Mouse (Mus musculus): ENCODE data around the gene Glis1. TPM values are rescaled to one million over a fixed set of nuclear protein-coding genes. Genes with fewer than 3 reads are reported as not detected.
"Not testable (repeated sequence)": the region's sequence is repeated elsewhere in the genome, so short reads cannot be mapped to it uniquely, and the experiment has no call there.

The Glis1 gene
- polyA plus RNA-seq, 2 experiments from 2014 or later = not detected

GRCm38 (mm10) chr4:107588637-107589036 is 154.2 kb downstream of the Glis1 start:
- ATAC-seq = no peak

- ATAC-seq = no peak
Observed at GRCm38 (mm10) chr4:107589046-107589445, 154.7 kb downstream of the Glis1 start.

- no peak for ATAC-seq
Observed at GRCm38 (mm10) chr4:107590805-107591534, 156.6 kb downstream of the Glis1 start.

- ATAC-seq = no peak
Observed at GRCm38 (mm10) chr4:107593426-107593825, 159.0 kb downstream of the Glis1 start.

- no peak for ATAC-seq
Observed at GRCm38 (mm10) chr4:107597226-107597897, 163.0 kb downstream of the Glis1 start.

GRCm38 (mm10) chr4:107597898-107598580 is 163.6 kb downstream of the Glis1 start:
- no peak for ATAC-seq

- ATAC-seq = not testable (repeated sequence)
Observed at GRCm38 (mm10) chr4:107598581-107598958, 164.2 kb downstream of the Glis1 start.

- ATAC-seq = no peak
Observed at GRCm38 (mm10) chr4:107602284-107602683, 167.9 kb downstream of the Glis1 start.

- no peak for ATAC-seq
Observed at GRCm38 (mm10) chr4:107602787-107603186, 168.4 kb downstream of the Glis1 start.

GRCm38 (mm10) chr4:107603208-107603607 is 168.8 kb downstream of the Glis1 start:
- ATAC-seq = no peak

GRCm38 (mm10) chr4:107605964-107606602 is 171.7 kb downstream of the Glis1 start:
- no peak for ATAC-seq

GRCm38 (mm10) chr4:107609775-107610174 is 175.4 kb downstream of the Glis1 start:
- no peak for ATAC-seq

- no peak for ATAC-seq
Observed at GRCm38 (mm10) chr4:107611888-107612650, 177.7 kb downstream of the Glis1 start.

- no peak for ATAC-seq
Observed at GRCm38 (mm10) chr4:107617596-107618230, 183.3 kb downstream of the Glis1 start.

- ATAC-seq = no peak
Observed at GRCm38 (mm10) chr4:107619487-107619886, 185.1 kb downstream of the Glis1 start.

GRCm38 (mm10) chr4:107621366-107621765 is 187.0 kb downstream of the Glis1 start:
- ATAC-seq = no peak

- no peak for ATAC-seq
Observed at GRCm38 (mm10) chr4:107622296-107622695, 187.9 kb downstream of the Glis1 start.

GRCm38 (mm10) chr4:107623916-107624315 is 189.5 kb downstream of the Glis1 start:
- ATAC-seq = no peak

- no peak for ATAC-seq
Observed at GRCm38 (mm10) chr4:107624951-107625350, 190.6 kb downstream of the Glis1 start.

GRCm38 (mm10) chr4:107628226-107628625 is 193.8 kb downstream of the Glis1 start:
- ATAC-seq = no peak

- no peak for ATAC-seq
Observed at GRCm38 (mm10) chr4:107628921-107629411, 194.6 kb downstream of the Glis1 start.

GRCm38 (mm10) chr4:107634631-107635030 is 200.2 kb downstream of the Glis1 start:
- ATAC-seq = no peak

Data from CD4-positive, CD25-positive, alpha-beta regulatory T cell, adult 4 months (primary cell).